Mouse (Mus musculus): ENCODE measurements around the gene Arfgap2. TPM values are rescaled to one million over a fixed set of nuclear protein-coding genes. Genes with fewer than 3 reads are reported as not detected.

Arfgap2 gene
- polyA plus RNA-seq, 1 experiment from 2014 or later = 77.7 TPM

GRCm38 (mm10) chr2:91299156-91299555, 34.4 kb downstream of the Arfgap2 start:
- Histone ChIP-seq H3K4me1 (replicated peaks; ENCODE audit: control insufficient read depth, insufficient read depth, low read length) (no peaks in the 10 kb centered on the region), H3K9me3 (ENCODE audit: control insufficient read depth, low read length) (no peaks in the 10 kb centered on the region), H3K36me3 (ENCODE audit: control insufficient read depth, insufficient read depth) (no peaks in the 10 kb centered on the region), H3K27ac (ENCODE audit: low read length) (no peak overlapping the region), H3K27me3 (replicated peaks; ENCODE audit: control insufficient read depth, insufficient read depth, low read length) (no peaks in the 10 kb centered on the region), H3K4me2 (ENCODE audit: low read length) (no peak overlapping the region), H3K9ac (replicated peaks; ENCODE audit: low read depth, low read length) (no peak overlapping the region), H3K4me3 (replicated peaks; ENCODE audit: low read length) (no peak overlapping the region)
- 76% methylated on average over 3 of the region's 3 CpGs for WGBS
- ATAC-seq = no peak

DNA sequence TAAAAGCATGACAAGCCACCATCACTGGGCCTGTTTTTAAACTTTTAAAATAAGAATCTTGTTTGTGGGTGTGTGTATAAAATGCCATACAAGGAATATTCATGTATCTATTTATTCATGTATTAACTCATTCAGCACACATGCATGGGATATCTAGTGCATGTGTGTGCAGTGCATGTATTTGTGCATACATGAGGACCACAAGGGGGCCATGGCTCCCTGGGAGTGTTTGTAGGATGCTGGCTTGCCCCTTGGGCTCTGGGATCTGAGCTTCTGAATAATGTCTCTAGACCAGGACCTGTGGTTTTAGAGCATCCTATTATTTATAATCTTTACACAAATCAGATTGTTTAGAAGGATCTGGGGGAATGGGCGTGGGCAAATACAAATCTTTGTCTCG, 36.0 kb downstream of the Arfgap2 start:
- no peak for ATAC-seq
- WGBS = 92% methylated on average over 2 of the region's 2 CpGs
- H3K9ac ChIP-seq (replicated peaks; ENCODE audit: low read depth, low read length) = no peak overlapping the region
- no peak overlapping the region for H3K4me2 ChIP-seq (ENCODE audit: low read length)
- no peak overlapping the region for H3K27ac ChIP-seq (ENCODE audit: low read length)
- H3K4me1 ChIP-seq (replicated peaks; ENCODE audit: control insufficient read depth, insufficient read depth, low read length) = no peaks in the 10 kb centered on the region
- H3K4me3 ChIP-seq (replicated peaks; ENCODE audit: low read length) = no peak overlapping the region
- H3K9me3 ChIP-seq (ENCODE audit: control insufficient read depth, low read length) = no peaks in the 10 kb centered on the region
- H3K36me3 ChIP-seq (ENCODE audit: control insufficient read depth, insufficient read depth) = no peaks in the 10 kb centered on the region
- H3K27me3 ChIP-seq (replicated peaks; ENCODE audit: control insufficient read depth, insufficient read depth, low read length) = no peaks in the 10 kb centered on the region

DNA sequence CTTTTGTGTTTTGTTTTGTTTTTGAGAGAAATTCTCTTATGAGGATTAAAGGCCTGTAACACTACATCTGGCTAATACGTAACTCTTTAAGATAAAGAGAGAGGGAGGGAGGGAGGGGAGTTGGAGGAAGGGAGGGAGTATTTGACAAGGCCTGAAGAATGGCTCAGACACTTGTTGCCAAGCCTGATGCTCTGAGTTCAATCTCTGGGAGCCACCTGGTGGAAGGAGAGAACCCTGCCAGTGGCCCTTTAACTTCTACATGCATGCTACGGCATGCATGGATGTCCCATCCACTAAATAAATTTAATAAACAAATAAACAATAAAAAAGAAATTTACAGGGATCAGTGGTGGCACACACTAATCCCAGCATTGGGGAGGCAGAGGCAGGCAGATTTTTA, 37.1 kb downstream of the Arfgap2 start:
- ATAC-seq = no peak
- H3K36me3 ChIP-seq (ENCODE audit: control insufficient read depth, insufficient read depth) = no peaks in the 10 kb centered on the region
- H3K27ac ChIP-seq (ENCODE audit: low read length) = no peak overlapping the region
- no peak overlapping the region for H3K9ac ChIP-seq (replicated peaks; ENCODE audit: low read depth, low read length)
- 85% methylated on average over 2 of the region's 2 CpGs for WGBS
- H3K9me3 ChIP-seq (ENCODE audit: control insufficient read depth, low read length) = no peaks in the 10 kb centered on the region
- H3K4me3 ChIP-seq (replicated peaks; ENCODE audit: low read length) = no peak overlapping the region
- H3K27me3 ChIP-seq (replicated peaks; ENCODE audit: control insufficient read depth, insufficient read depth, low read length) = no peaks in the 10 kb centered on the region
- H3K4me1 ChIP-seq (replicated peaks; ENCODE audit: control insufficient read depth, insufficient read depth, low read length) = no peaks in the 10 kb centered on the region
- H3K4me2 ChIP-seq (ENCODE audit: low read length) = no peak overlapping the region

- no peaks in the 10 kb centered on the region for H3K36me3 ChIP-seq (ENCODE audit: control insufficient read depth, insufficient read depth)
- no peaks in the 10 kb centered on the region for H3K4me1 ChIP-seq (replicated peaks; ENCODE audit: control insufficient read depth, insufficient read depth, low read length)
- no peak overlapping the region for H3K4me2 ChIP-seq (ENCODE audit: low read length)
- ATAC-seq = no peak
- no peaks in the 10 kb centered on the region for H3K9me3 ChIP-seq (ENCODE audit: control insufficient read depth, low read length)
- H3K9ac ChIP-seq (replicated peaks; ENCODE audit: low read depth, low read length) = no peak overlapping the region
- no peak overlapping the region for H3K4me3 ChIP-seq (replicated peaks; ENCODE audit: low read length)
- no peak overlapping the region for H3K27ac ChIP-seq (ENCODE audit: low read length)
- 69% methylated on average over 3 of the region's 3 CpGs for WGBS
- no peaks in the 10 kb centered on the region for H3K27me3 ChIP-seq (replicated peaks; ENCODE audit: control insufficient read depth, insufficient read depth, low read length)
Observed at GRCm38 (mm10) chr2:91302845-91303244, 38.1 kb downstream of the Arfgap2 start.

- Histone ChIP-seq H3K4me3 (replicated peaks; ENCODE audit: low read length) (no peak overlapping the region), H3K4me2 (ENCODE audit: low read length) (no peak overlapping the region), H3K27ac (ENCODE audit: low read length) (no peak overlapping the region), H3K27me3 (replicated peaks; ENCODE audit: control insufficient read depth, insufficient read depth, low read length) (no peaks in the 10 kb centered on the region), H3K4me1 (replicated peaks; ENCODE audit: control insufficient read depth, insufficient read depth, low read length) (no peaks in the 10 kb centered on the region), H3K9me3 (ENCODE audit: control insufficient read depth, low read length) (no peaks in the 10 kb centered on the region), H3K9ac (replicated peaks; ENCODE audit: low read depth, low read length) (no peak overlapping the region), H3K36me3 (ENCODE audit: control insufficient read depth, insufficient read depth) (no peaks in the 10 kb centered on the region)
- WGBS = 94% methylated on average over 9 of the region's 9 CpGs
- ATAC-seq = no peak
Observed at GRCm38 (mm10) chr2:91305926-91306325, 41.2 kb downstream of the Arfgap2 start.

- Histone ChIP-seq H3K27me3 (replicated peaks; ENCODE audit: control insufficient read depth, insufficient read depth, low read length) (no peaks in the 10 kb centered on the region), H3K9ac (replicated peaks; ENCODE audit: low read depth, low read length) (no peak overlapping the region), H3K4me2 (ENCODE audit: low read length) (no peak overlapping the region), H3K4me3 (replicated peaks; ENCODE audit: low read length) (no peak overlapping the region), H3K27ac (ENCODE audit: low read length) (no peak overlapping the region), H3K4me1 (replicated peaks; ENCODE audit: control insufficient read depth, insufficient read depth, low read length) (no peaks in the 10 kb centered on the region), H3K36me3 (ENCODE audit: control insufficient read depth, insufficient read depth) (no peaks in the 10 kb centered on the region), H3K9me3 (ENCODE audit: control insufficient read depth, low read length) (no peaks in the 10 kb centered on the region)
- ATAC-seq = no peak
Observed at GRCm38 (mm10) chr2:91306589-91306988, 41.8 kb downstream of the Arfgap2 start.

GRCm38 (mm10) chr2:91308680-91309079, 43.9 kb downstream of the Arfgap2 start:
- H3K4me2 ChIP-seq (ENCODE audit: low read length) = no peak overlapping the region
- no peak overlapping the region for H3K4me3 ChIP-seq (replicated peaks; ENCODE audit: low read length)
- H3K36me3 ChIP-seq (ENCODE audit: control insufficient read depth, insufficient read depth) = no peaks in the 10 kb centered on the region
- no peaks in the 10 kb centered on the region for H3K9me3 ChIP-seq (ENCODE audit: control insufficient read depth, low read length)
- H3K4me1 ChIP-seq (replicated peaks; ENCODE audit: control insufficient read depth, insufficient read depth, low read length) = 0 out of 2 replicates have a peak, but pooled peaks cover 3% of the 10 kb centered on the region
- no peak for ATAC-seq
- H3K27ac ChIP-seq (ENCODE audit: low read length) = no peak overlapping the region
- no peak overlapping the region for H3K9ac ChIP-seq (replicated peaks; ENCODE audit: low read depth, low read length)
- 54% methylated on average over 5 of the region's 5 CpGs for WGBS
- H3K27me3 ChIP-seq (replicated peaks; ENCODE audit: control insufficient read depth, insufficient read depth, low read length) = no peaks in the 10 kb centered on the region

GRCm38 (mm10) chr2:91309546-91309945, 44.8 kb downstream of the Arfgap2 start:
- Histone ChIP-seq H3K27me3 (replicated peaks; ENCODE audit: control insufficient read depth, insufficient read depth, low read length) (no peaks in the 10 kb centered on the region), H3K27ac (ENCODE audit: low read length) (no peak overlapping the region), H3K36me3 (ENCODE audit: control insufficient read depth, insufficient read depth) (no peaks in the 10 kb centered on the region), H3K9ac (replicated peaks; ENCODE audit: low read depth, low read length) (no peak overlapping the region), H3K9me3 (ENCODE audit: control insufficient read depth, low read length) (no peaks in the 10 kb centered on the region), H3K4me1 (replicated peaks; ENCODE audit: control insufficient read depth, insufficient read depth, low read length) (0 out of 2 replicates have a peak, but pooled peaks cover 3% of the 10 kb centered on the region), H3K4me3 (replicated peaks; ENCODE audit: low read length) (no peak overlapping the region), H3K4me2 (ENCODE audit: low read length) (no peak overlapping the region)
- 68% methylated on average over 3 of the region's 3 CpGs for WGBS
- ATAC-seq = no peak

- Histone ChIP-seq H3K4me2 (ENCODE audit: low read length) (no peak overlapping the region), H3K36me3 (ENCODE audit: control insufficient read depth, insufficient read depth) (no peaks in the 10 kb centered on the region), H3K9ac (replicated peaks; ENCODE audit: low read depth, low read length) (no peak overlapping the region), H3K4me3 (replicated peaks; ENCODE audit: low read length) (no peak overlapping the region), H3K27me3 (replicated peaks; ENCODE audit: control insufficient read depth, insufficient read depth, low read length) (no peaks in the 10 kb centered on the region), H3K4me1 (replicated peaks; ENCODE audit: control insufficient read depth, insufficient read depth, low read length) (0 out of 2 replicates have a peak, but pooled peaks cover 3% of the 10 kb centered on the region), H3K27ac (ENCODE audit: low read length) (no peak overlapping the region), H3K9me3 (ENCODE audit: control insufficient read depth, low read length) (no peaks in the 10 kb centered on the region)
- ATAC-seq = no peak
- 59% methylated on average over 10 of the region's 10 CpGs for WGBS
Observed at GRCm38 (mm10) chr2:91312578-91313311, 48.0 kb downstream of the Arfgap2 start.

- H3K36me3 ChIP-seq (ENCODE audit: control insufficient read depth, insufficient read depth) = no peaks in the 10 kb centered on the region
- no peak for ATAC-seq
- H3K27ac ChIP-seq (ENCODE audit: low read length) = no peak overlapping the region
- H3K27me3 ChIP-seq (replicated peaks; ENCODE audit: control insufficient read depth, insufficient read depth, low read length) = no peaks in the 10 kb centered on the region
- 0 out of 2 replicates have a peak, but pooled peaks cover 3% of the 10 kb centered on the region for H3K4me1 ChIP-seq (replicated peaks; ENCODE audit: control insufficient read depth, insufficient read depth, low read length)
- H3K4me3 ChIP-seq (replicated peaks; ENCODE audit: low read length) = no peak overlapping the region
- H3K9me3 ChIP-seq (ENCODE audit: control insufficient read depth, low read length) = no peaks in the 10 kb centered on the region
- no peak overlapping the region for H3K9ac ChIP-seq (replicated peaks; ENCODE audit: low read depth, low read length)
- no peak overlapping the region for H3K4me2 ChIP-seq (ENCODE audit: low read length)
- WGBS = 94% methylated on average over 7 of the region's 7 CpGs
Observed at GRCm38 (mm10) chr2:91314184-91314583, 49.4 kb downstream of the Arfgap2 start.

All from forebrain, embryonic 16.5 days (tissue).